Mouse (Mus musculus): ENCODE data around the gene Strn3.
"Not testable (repeated sequence)": the region's sequence is repeated elsewhere in the genome, so short reads cannot be mapped to it uniquely, and the experiment has no call there.

The Strn3 gene

GRCm38 (mm10) chr12:51603306-51603705, 88.4 kb downstream of the Strn3 start:
- no peak for DNase-seq

GRCm38 (mm10) chr12:51594030-51594470, 97.6 kb downstream of the Strn3 start:
- no peak for DNase-seq

- no peak for DNase-seq
Measured at GRCm38 (mm10) chr12:51593229-51594029, 98.3 kb downstream of the Strn3 start, which contains the start of gene Coch. Gene Coch (plus strand): TSS chr12:51593341.

- no peak for DNase-seq
Measured at GRCm38 (mm10) chr12:51592888-51593228, 98.8 kb downstream of the Strn3 start.

DNA sequence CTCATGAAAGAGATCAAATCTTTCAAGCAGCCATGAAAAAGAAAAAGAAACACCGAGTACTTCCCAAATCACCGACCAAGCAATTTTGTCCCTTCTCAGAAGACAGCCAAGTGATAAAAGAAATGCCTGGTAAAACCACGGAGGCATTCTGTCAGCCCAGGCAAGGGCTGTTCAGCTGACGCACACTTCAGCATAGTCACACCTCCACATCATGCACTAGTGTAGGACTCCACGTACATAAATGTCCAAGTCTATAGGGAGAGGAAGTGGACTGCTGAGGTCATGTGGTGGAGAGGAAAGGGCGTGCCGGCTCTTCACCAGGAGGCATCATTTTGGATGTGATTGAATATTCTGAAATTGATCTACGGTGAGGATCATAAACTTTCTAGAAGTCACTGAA, 99.8 kb downstream of the Strn3 start:
- no peak for DNase-seq

DNA sequence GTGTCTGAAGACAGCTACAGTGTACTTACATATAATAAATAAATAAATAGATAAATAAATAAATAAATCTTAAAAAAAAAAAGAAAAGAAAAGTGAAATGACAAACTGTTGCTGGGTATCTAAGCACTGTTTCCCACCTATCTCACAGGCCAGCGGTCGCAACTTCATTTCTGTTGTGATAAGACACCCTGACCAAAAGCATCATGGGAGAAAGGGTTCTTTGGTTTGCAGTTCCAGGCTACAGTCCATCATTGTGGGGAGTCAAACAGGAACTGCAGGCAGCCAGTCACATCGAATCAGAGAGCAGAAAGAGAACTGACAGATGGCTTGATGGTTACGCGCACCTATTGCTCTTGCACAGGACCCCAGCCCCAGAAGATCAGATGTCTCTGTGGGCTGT, 102.4 kb downstream of the Strn3 start:
- DNase-seq, result no peak

GRCm38 (mm10) chr12:51577816-51578215, 113.9 kb downstream of the Strn3 start:
- DNase-seq, result not testable (repeated sequence)

DNA sequence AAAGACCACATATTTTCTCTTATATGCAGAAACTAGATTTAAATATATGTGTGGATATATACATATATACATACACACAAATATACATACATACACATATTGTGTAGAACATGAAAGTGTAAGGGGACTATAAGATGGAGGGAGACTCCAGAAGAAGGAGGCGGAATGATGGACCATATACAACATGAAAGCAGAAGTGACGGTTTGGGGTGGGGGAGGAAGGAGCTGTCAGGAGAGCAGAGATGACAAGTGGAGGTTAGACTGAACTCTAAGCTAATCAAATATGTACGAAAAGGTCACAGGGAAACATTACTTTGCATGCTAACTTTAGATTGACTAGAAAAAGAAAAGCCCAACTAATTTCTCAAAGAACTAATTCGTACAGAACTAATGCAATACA, 119.0 kb downstream of the Strn3 start:
- DNase-seq, result no peak

GRCm38 (mm10) chr12:51569944-51570343, 121.8 kb downstream of the Strn3 start:
- no peak for DNase-seq

DNA sequence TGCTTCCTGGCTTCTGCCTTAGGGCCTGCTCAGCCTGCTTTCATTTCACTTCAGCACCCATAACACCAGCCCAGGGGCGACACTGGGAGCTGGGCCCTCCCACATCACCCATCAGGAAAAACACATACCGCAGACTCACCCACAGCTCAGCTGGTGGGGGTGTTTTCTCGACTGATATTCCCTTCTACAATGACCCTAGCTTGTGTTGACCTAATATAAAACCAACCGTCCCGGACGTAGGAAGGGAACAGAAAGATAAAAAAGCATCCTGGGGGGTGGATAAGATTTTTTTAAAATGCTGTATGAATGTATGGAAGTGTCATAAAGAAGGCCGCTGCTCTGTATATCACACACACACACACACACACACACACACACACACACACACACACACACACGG, 122.2 kb downstream of the Strn3 start:
- DNase-seq, result no peak

GRCm38 (mm10) chr12:51567225-51567624, 124.5 kb downstream of the Strn3 start:
- DNase-seq, result no peak

DNA sequence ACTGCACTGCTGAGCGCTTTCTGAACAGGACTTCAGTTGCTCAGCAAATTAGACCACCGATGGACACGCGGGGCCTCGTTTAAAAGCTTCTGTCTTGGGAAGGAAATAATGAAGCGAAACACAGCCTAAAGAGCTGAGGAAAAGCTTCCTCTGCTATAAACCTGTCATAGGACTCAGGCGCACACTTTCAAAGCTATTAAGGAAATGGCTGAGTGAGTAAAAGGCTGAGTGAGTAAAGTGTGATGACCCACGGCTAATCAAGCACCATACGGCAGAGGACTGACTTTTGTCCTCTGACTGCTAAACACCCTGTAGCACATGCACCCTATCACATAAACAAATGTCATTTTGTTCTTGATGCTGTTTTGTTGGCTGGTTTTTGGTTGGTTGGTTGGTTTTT, 130.3 kb downstream of the Strn3 start:
- no peak for DNase-seq
